Mouse (Mus musculus) left cerebral cortex, postnatal 36 days (tissue): Measurements from ENCODE around the gene Nphp3. TPM values are rescaled to one million over a fixed set of nuclear protein-coding genes. Genes with fewer than 3 reads are reported as not detected.

ENCODE experiments used
- DNase-seq, 2 experiments: peaks; one replicate each; pipeline ENCODE4 v3.0.0; 2021 to 2022; ENCODE audit warnings: low spot score in 2 of 2, mixed read lengths in 1 of 2
- intact Hi-C: fragments of 180-260 bp; cut with DNase I; formaldehyde crosslinking; loops from one replicate; pipeline ENCODE4 v1.15.1; 2025
- total RNA-seq, 2 experiments: library from RNA; stranded (reverse); gene quantifications; 2 replicates each; pipeline ENCODE4 v1.2.3; 2021

Gene Nphp3
- 1 to 10 TPM; 5.4 to 7.6 TPM for total RNA-seq

- intact Hi-C loops, result loop anchor here (10.0 kb wide), 1 partner anchor 637 kb away; the partner anchor contains the start of gene Cdv3
- DNase-seq, result peak; percentile 98
These were observed at the start of gene Nphp3 for GRCm38 (mm10) chr9:104001921-104002859. Gene Nphp3, plus strand, starts transcription at chr9:104002544.

DNA sequence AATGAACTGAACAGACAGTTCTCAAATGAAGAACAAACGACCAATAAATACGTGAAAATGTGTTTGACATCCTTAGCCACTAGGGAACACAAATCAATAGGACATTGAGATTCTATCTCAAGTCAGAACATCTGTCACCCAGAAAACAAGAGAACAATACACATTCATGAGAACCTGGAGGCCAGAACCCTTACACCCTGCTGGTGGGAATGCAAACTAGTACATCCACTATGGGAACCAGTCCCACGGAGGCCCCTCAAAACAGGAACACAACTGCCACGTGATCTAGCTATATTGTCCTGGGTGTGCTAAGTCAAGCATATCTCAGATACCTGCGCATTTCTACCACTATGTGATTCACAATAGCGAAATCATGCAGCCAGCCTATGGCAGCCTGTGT, 43.6 kb upstream of the Nphp3 start:
- no peak for DNase-seq
- intact Hi-C loops, result no loop called here

DNA sequence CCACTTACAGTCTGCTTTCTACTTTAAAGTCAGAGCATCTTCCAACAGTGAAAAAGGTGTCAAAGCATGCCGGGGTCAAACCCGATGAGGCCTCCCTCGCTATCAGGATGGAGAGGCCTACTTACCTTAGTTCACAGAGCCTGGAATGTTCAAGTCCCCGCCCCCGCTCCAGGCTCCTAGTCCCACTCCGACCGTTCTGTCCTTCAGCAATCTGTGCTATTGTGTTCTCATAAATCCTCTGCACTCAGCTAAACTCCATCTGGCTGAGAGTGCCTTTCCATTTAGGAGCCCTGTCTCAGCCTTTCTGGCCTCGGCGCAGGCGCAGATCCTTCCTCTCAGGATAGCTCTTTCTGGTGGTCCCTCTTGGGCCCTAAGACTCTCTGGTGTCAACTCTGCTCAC, 42.4 kb upstream of the Nphp3 start:
- DNase-seq, result peak in 1 of 2 experiments; percentile 10

GRCm38 (mm10) chr9:103996496-103996895, 5.8 kb upstream of the Nphp3 start:
- intact Hi-C loops, result loop anchor here (2.0 kb wide), 3 partner anchors 238 to 506 kb away; no protein-coding TSS in a partner anchor
- DNase-seq, result no peak

More for the DNA sequence above, 42.4 kb upstream of the Nphp3 start:
- intact Hi-C loops, result no loop called here

GRCm38 (mm10) chr9:104000601-104001000, 1.7 kb upstream of the Nphp3 start:
- DNase-seq, result no peak
- intact Hi-C loops, result loop anchor here (10.0 kb wide), 1 partner anchor 636 kb away; the partner anchor contains the start of gene Cdv3

DNA sequence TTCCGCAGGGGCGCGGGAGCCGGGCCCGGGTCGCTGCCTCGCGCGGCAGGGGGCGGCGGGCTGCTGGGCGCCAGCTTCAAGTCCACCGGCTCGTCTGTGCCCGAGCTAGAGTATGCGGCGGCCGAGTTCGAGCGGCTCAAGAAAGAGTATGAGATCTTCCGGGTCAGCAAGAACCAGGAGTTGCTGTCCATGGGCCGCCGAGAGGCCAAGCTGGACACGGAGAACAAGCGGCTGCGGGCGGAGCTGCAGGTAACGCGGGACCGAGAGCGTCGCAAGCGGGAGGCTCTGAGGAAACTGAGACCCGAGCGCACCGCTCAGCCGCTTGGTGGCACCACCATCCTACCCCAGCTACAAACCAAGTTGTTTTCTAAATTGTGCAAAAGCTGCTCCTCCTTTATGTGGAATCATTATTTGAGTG, 578 bp downstream of the Nphp3 start:
- intact Hi-C loops, result loop anchor here (10.0 kb wide), 1 partner anchor 638 kb away; the partner anchor contains the start of gene Cdv3
- no peak for DNase-seq

GRCm38 (mm10) chr9:104014526-104014925, 12.2 kb downstream of the Nphp3 start:
- intact Hi-C loops, result no loop called here
- DNase-seq, result no peak

- intact Hi-C loops, result no loop called here
- no peak for DNase-seq
These were observed 18.7 kb downstream of the Nphp3 start for GRCm38 (mm10) chr9:104021026-104021425.

- intact Hi-C loops, result no loop called here
- no peak for DNase-seq
These were observed 24.8 kb downstream of the Nphp3 start for GRCm38 (mm10) chr9:104027186-104027585.

DNA sequence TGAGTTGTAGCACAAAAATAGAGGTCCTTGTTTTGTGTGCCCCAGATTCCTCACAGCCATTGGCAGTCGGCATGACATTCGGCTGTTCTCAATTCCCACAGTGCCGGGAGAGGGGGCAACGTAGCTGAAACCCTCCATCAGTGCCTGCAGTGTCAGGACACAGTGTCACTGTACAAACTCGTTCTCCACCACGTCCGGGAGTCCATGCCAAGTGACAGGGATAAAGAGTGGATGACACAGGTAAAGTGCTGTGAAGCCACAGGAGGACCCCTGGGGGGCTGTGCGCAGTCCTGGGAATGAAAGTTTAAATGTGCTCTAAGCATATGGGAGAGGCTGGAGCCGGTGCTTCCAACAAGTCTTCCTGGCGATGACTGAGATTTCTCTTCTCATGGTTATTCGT, 27.5 kb downstream of the Nphp3 start:
- intact Hi-C loops, result no loop called here
- no peak for DNase-seq

- no peak for DNase-seq
- intact Hi-C loops, result no loop called here
These were observed 31.9 kb downstream of the Nphp3 start for GRCm38 (mm10) chr9:104034231-104034630.

DNA sequence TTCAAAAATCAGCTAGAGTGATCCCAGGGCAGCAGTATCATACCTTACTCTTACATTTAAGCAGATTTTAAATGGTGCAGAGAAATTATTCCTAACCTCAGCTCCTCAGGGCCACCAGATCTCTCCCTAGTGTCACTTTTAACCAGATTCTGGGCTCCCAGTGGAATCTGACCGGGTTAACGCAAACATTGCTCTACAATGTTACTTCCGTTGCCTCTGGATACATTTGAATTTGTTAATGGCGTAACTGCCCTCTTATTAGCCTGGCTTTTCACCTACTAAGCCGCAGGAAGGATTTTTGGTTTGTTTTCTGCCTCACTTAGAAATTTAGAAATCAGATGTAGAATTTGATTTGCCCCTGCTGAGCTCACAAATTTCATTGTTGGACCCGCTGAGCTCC, 32.4 kb downstream of the Nphp3 start:
- intact Hi-C loops, result no loop called here

GRCm38 (mm10) chr9:104035261-104036015, 33.1 kb downstream of the Nphp3 start:
- DNase-seq, result peak; percentile 56 to 67
- intact Hi-C loops, result no loop called here

More for the DNA sequence above, 32.4 kb downstream of the Nphp3 start:
- DNase-seq, result no peak

- DNase-seq, result no peak
- intact Hi-C loops, result no loop called here
These were observed 35.9 kb downstream of the Nphp3 start for GRCm38 (mm10) chr9:104038266-104038665.

DNA sequence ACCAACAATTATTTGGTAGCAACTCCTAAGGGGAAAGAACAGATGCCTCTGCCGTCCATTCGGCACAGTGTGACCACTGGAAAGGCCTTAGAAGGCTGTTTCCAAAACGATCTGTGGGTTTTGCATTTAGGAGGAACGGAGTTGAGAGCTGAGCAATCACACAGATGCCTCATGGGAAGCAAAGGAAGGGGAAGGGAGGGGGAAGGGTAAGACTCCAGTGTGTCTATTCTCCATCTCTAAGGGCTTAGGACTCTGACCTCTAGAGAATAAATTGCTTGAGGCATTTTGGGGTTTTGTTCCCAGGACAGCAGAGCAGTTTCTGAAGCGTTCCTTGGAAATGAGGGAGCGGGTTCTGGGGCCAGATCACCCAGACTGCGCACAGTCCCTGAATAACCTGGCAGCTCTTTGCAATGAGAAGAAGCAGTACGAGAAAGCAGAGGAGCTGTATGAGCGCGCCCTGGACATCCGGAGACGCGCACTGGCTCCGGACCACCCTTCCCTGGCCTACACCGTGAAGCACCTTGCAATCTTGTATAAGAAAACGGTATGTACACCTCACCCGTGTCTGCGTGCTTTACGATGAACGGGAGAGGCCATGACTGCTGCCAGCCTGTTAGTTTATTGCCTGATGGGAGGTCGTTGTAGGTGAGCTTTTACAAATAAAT, 36.8 kb downstream of the Nphp3 start:
- DNase-seq, result no peak
- intact Hi-C loops, result no loop called here

DNA sequence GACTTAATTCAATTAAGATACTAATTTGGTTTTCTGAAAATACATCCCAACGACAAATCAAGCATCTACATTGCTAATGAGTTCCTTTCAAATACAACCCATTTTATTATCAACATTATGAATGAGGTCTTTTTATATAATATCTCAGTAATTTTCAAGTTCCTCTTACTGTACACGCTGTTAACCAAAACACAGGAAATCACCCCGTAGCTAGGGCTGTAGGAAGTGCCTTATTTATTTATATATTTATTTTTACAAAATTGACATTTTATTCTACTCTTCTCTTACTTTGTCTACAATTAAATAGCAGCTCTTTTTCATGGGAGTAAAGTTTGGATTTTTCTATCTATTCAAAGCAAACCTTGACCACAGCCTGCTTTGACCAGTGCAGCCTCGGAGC, 37.4 kb downstream of the Nphp3 start:
- DNase-seq, result no peak
- intact Hi-C loops, result no loop called here

DNA sequence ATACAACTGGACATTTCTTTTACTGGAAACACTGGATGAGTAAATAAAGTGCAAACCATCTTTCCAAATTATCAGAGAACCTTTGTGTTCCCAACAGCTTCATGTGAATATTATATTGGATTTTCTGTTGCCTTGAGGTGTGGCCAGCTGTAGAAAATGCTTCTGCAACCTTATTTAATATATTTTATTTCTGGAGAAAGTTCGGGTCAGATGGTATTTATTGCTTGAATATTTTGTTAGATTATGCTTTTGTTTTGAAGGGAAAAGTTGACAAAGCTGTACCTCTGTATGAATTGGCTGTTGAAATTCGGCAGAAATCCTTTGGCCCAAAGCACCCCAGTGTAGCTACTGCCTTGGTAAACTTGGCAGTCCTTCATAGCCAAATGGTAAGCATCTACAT, 38.0 kb downstream of the Nphp3 start, which contains the start of gene Gm28305:
Gm28305 (plus strand) TSS at position 301 of the 400 bp plus-strand sequence.
- DNase-seq, result no peak
- intact Hi-C loops, result no loop called here

DNA sequence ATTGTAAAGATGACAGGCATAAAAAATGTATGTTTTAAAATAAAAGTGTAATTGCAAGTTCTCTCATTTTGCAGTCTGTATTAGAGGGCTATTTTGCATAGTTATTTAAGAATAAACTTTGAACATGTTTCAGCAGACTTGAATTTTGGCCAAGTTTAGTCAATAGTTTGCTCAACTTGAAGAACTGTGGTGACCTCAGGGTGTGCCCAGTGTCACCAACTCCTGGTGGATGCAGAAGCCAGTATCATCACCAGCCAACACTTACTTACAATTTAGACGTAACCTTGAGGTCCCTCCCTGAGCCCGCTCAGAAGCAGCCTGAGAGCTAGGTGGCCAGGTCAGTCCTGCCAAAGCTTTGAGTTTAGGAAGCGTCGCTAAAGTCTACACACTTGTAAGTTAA, 41.3 kb downstream of the Nphp3 start:
- no peak for DNase-seq
- intact Hi-C loops, result no loop called here

GRCm38 (mm10) chr9:104051028-104051427, 48.7 kb downstream of the Nphp3 start:
- intact Hi-C loops, result no loop called here
- no peak for DNase-seq
